Mouse (Mus musculus): Measurements from ENCODE around the gene Rab36.

DNA sequence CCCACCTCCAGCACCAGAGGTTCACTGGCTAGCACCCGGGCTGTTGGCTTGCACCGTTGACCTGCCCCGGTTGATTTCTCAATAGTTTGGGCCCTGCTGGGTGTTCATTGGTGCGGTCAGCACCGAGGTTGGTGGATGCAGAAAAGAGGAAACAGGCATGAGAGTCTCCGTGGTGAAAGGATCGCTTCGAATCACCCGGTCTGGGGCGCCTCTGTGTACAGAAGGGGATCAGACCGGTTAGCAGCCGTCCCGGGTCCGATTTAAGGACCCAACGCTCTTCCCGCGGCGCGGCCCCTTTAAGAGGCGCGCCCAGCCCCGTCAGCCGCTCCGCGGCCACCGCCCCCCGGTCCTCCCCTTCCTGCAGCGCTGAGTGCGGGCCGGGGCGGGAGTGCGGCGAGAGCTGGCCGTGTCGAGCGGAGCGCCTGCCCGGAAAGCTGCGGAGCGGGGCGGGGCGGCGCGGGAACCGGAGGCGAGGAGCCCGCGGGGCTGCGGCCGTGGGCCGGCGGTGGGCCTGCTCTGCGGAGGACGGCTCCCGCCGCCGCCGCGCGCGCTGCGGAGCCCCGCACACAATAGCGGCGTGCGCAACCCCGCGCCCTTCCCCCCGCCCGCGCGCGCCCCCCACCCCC, 23.5 kb downstream of the Rab36 start, which contains the start of gene Bcr:
- TF ChIP-seq EP300 (IDR thresholded peaks at IDR 0.05; ENCODE audit: insufficient read depth, low read depth, low read length) (no peak), POLR2A (IDR thresholded peaks at IDR 0.05; ENCODE audit: insufficient read depth, low read length) (no peak), CTCF (IDR thresholded peaks at IDR 0.05; ENCODE audit: low read depth, low read length) (no peak)

Measured in ES-Bruce4 (cell line).